Mouse (Mus musculus) embryonic facial prominence, embryonic 13.5 days (tissue): ENCODE measurements around the gene 4921511C20Rik. TPM values are rescaled to one million over a fixed set of nuclear protein-coding genes. Genes with fewer than 3 reads are reported as not detected.

Experiments used
- ATAC-seq: fragments of 200-750 bp; cut with Nextera tagmentation; 2 replicates; pipeline ENCODE4 v1.8.0; 2017; ENCODE audit warnings: low read depth; ENCODE audit not compliant: insufficient number of reproducible peaks, insufficient read depth, low FRiP score, low TSS enrichment
- H3K27ac ChIP-seq: fragments of 300-500 bp; sonication (generic); 2 replicates; pipeline ENCODE4 v1.5.1; 2015; ENCODE audit warnings: moderate library complexity, mild to moderate bottlenecking, inconsistent platforms
- H3K27me3 ChIP-seq: fragments of 300-500 bp; sonication (generic); 2 replicates; pipeline ENCODE4 v1.6.1; 2015; ENCODE audit warnings: mild to moderate bottlenecking, inconsistent platforms
- H3K36me3 ChIP-seq: fragments of 300-500 bp; sonication (generic); 2 replicates; pipeline ENCODE4 v1.6.1; 2015; ENCODE audit warnings: mild to moderate bottlenecking, inconsistent platforms
- H3K4me1 ChIP-seq: fragments of 300-500 bp; sonication (generic); 2 replicates; pipeline ENCODE4 v1.6.1; 2015; ENCODE audit warnings: inconsistent platforms
- H3K4me2 ChIP-seq: fragments of 300-500 bp; sonication (generic); 2 replicates; pipeline ENCODE4 v1.6.1; 2015; ENCODE audit warnings: moderate library complexity, mild to moderate bottlenecking, inconsistent platforms
- H3K4me3 ChIP-seq: fragments of 300-500 bp; sonication (generic); 2 replicates; pipeline ENCODE4 v1.5.1; 2015; ENCODE audit warnings: mild to moderate bottlenecking, inconsistent platforms
- H3K9ac ChIP-seq: fragments of 300-500 bp; sonication (generic); 2 replicates; pipeline ENCODE4 v1.6.1; 2015; ENCODE audit warnings: mild to moderate bottlenecking, inconsistent platforms
- H3K9me3 ChIP-seq: fragments of 300-500 bp; sonication (generic); 2 replicates; pipeline ENCODE4 v1.6.1; 2016; ENCODE audit warnings: inconsistent platforms
- WGBS: fragments of 180-500 bp; shearing (Covaris S2); methylation state at CpG from one replicate; pipeline ENCODE4 v1.1.7; 2015; ENCODE audit warnings: mixed read lengths; 5-methylcytosine and 5-hydroxymethylcytosine counted together
- polyA plus RNA-seq: library from polyadenylated mRNA; unstranded; fragments of >200 nt; fragmentation: Nextera tagmentation; extraction: Ambion mirVana; gene quantifications from 2 replicates; pipeline ENCODE4 v1.2.1, GENCODE M21; 2015

The 4921511C20Rik gene
- not detected in 2 replicates for polyA plus RNA-seq

- Histone ChIP-seq H3K36me3 (no peaks in the 10 kb centered on the region), H3K9ac (no peak within 1 kb of the TSS), H3K27me3 (no peaks in the 10 kb centered on the region), H3K4me2 (no peak within 1 kb of the TSS), H3K4me3 (no peak within 1 kb of the TSS), H3K27ac (no peak within 1 kb of the TSS), H3K4me1 (no peaks in the 10 kb centered on the region), H3K9me3 (no peaks in the 10 kb centered on the region)
- WGBS: 78% methylated on average over 2 of the region's 2 CpGs
- no peak for ATAC-seq
Measured at GRCm38 (mm10) chrX:127393993-127394392, at the start of gene 4921511C20Rik. TSS of gene 4921511C20Rik (plus strand) at chrX:127394293.
